Mouse (Mus musculus): ENCODE results near the gene Meis2.

Meis2 gene

DNA sequence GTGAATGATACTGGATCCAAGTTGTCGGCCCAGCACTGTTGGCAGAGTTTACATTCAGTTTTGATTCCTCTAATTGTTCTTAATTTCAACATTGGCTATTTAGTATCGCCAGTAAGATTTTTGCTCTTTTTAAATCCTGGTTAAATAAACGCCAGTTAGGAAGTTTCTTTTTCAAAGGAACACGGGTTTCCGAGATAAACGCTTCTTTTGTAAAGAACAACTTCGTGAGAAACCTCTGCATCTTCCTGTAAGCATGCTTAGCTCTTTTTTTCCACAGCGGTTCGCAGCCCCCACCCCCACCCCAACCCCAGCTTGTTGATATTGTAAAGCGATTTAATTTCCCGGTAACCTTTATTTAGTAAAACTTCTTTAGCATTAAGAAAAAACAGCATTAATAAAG lies 2.8 kb upstream of the Meis2 start:
- DNase-seq (ENCODE audit: low spot score in 2 of 2) = no peak

DNA sequence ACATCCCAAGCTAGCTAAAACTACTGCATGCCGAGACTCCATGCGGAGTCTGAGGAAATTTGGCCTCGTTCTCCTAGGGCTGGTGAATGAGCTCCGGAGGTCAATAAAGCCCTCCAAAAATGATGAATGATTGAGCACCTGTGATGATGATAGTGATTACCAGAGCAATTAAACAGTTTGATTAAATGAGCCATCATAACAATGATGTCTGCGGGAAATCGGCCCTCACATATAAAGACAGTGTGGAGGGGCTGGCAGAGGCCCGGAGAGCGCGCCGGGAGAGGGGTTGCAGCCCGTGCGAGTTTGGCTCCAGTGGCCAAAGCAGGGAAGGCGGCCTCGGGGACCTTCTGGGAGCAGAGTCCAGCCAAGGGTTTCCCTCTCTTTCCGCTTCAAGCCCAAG lies 2.1 kb upstream of the Meis2 start:
- no peak for DNase-seq (ENCODE audit: low spot score in 2 of 2)

DNA sequence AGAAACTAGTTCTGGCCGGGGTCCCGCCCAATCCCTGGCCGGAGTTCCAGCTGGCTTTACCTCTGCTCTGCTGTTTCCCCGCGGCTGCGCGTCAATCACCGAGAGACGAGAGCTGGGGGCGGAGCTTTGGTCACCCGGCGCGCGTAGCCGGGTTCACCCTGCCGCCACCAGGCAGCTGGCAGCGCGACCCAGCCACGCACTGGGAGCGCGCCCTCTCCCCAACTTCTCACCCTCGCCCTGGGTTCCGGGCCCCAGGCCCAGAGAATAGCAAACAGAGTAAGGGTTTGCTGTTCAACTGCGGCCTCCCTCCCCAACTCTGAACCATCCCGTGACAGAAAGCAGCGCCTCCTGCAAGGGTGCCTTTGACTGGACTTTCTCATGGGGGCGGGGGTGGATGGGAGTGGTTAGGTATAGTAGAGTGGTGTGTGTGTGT lies 1.4 kb upstream of the Meis2 start:
- DNase-seq (ENCODE audit: low spot score in 2 of 2) = no peak

GRCm38 (mm10) chr2:116066057-116066941 lies 660 bp upstream of the Meis2 start:
- DNase-seq (ENCODE audit: low spot score in 2 of 2) = no peak

- DNase-seq (ENCODE audit: low spot score in 2 of 2) = no peak
These were observed 582 bp downstream of the Meis2 start for GRCm38 (mm10) chr2:116065057-116065456.

GRCm38 (mm10) chr2:116064521-116064920 lies 1.1 kb downstream of the Meis2 start:
- no peak for DNase-seq (ENCODE audit: low spot score in 2 of 2)

- DNase-seq (ENCODE audit: low spot score in 2 of 2) = no peak
These were observed 1.8 kb downstream of the Meis2 start for GRCm38 (mm10) chr2:116063819-116064293.

DNA sequence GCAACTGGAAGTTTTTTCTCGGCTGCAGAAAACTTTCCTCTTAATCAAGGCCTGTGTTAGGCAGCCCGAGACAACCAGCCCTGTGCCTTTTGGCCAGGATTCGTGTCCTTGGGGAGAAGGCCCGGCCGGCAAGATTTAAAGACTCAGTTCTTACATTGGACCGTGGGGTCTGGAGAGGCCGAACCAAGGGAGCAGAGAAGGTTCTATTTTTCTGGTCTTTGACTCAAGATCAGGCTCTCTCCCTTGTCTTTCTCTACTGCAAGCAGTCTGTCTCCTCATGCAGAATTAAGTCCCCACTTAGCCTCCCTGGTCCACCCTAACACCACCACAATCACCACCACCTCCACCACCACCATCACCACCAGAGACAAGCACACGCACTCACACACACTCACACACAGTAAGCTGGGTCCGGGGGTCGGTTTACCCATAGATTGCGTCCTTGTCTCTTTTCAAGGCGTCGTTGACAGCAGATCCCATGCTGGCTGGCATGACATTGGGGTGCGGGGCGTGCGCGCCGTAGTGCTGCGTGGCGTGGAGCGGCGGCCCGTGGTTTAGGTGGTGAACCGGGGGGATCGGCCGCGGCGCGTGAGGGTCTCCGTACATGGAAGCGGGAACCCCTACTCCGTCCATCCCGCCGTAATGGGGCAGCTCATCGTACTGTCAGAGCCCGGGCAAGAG lies 2.7 kb downstream of the Meis2 start:
- no peak for DNase-seq (ENCODE audit: low spot score in 2 of 2)

DNA sequence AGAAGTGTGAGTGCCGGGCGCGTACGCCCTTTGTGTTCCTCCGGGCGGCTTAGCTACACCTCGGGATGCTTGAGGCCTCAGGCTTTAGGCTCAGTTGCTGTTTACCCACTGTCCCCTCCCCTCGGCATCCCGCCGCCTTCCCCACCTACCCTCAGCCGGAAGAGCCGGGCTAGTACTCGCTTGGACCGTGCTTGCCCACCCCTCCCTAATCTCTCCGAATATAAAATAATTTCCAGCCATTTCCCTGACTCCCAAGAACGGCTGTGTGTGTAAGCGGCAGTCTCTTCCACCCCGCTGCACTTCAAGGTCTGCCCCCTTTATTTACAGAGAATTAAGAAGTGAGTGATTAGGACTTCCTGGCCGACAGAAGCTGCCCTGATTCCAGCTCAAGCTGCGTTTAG lies 3.4 kb downstream of the Meis2 start:
- DNase-seq (ENCODE audit: low spot score in 2 of 2) = no peak

- DNase-seq (ENCODE audit: low spot score in 2 of 2) = no peak
These were observed 4.1 kb downstream of the Meis2 start for GRCm38 (mm10) chr2:116061401-116062021.

DNA sequence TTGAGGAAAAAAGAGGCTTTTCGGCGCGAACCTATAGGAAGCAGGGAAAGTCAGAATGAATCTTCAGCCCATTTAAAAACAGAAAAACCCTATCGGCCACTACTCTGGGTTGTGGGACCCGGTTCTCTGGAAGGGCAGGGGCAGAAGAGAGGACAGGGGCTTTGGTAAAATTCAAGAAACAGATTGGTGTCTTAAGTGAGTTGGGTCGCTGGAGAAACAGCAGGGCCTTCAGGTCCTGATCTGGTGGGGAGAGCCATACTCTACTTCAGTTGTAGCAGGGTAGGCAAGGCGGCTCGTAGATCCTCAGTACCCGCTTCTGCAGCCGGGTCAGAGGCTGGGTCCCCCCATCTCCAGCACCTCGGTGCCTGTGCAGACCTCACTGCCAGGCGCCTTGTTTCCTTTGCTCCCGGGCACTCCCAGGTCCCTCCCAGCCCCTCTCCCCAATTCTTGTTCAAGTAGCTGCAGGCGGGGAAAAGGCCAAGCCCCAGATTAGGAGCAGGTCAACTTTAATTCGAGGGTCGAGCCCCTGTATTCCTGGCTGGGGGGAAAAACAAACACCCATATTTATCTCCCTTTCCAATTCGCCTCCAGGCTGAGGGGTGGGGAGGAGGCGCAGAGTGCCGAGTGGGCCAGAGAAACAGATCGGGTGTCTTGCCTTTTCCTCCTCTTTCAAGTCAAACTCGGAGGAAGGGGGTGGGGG lies 4.8 kb downstream of the Meis2 start:
- no peak for DNase-seq (ENCODE audit: low spot score in 2 of 2)

DNA sequence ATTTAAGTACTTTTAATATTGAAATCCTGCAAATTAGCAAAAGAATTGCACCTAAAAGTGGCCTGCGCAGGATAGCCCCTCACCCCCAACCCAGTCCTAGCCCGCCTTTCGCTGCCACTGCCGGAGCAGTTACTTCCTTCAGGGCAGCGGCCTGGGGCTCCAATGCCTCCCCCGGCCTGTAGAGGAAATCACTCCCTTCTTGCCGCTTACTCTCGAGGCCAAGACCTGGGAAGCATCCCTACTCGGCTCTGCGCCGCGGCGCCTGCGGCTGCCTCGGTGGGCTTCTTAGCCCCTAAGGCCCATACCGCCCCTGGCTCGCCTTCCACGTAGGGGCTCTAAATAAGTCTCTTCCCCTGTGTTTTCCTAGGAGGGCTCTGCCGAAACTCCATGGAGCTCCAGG lies 5.4 kb downstream of the Meis2 start:
- no peak for DNase-seq (ENCODE audit: low spot score in 2 of 2)

DNA sequence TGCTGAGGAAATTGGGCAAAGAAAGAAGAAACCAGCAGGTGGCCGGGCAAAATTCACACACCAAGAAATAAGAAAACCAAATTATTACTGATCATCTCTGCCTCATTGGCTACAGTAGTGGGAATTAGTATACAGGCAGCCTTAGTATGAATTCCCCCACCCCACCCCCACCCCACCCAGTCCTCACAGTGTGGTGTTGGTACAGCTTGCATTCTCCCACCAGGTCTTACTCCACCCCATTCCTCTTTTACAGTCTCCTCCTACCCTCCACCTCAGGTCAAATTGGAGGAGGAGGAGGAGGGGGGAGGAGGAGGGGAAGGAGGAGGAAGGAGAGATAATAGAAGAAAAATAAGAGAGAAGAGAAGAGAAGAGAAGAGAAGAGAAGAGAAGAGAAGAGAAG lies 6.0 kb downstream of the Meis2 start:
- no peak for DNase-seq (ENCODE audit: low spot score in 2 of 2)

DNA sequence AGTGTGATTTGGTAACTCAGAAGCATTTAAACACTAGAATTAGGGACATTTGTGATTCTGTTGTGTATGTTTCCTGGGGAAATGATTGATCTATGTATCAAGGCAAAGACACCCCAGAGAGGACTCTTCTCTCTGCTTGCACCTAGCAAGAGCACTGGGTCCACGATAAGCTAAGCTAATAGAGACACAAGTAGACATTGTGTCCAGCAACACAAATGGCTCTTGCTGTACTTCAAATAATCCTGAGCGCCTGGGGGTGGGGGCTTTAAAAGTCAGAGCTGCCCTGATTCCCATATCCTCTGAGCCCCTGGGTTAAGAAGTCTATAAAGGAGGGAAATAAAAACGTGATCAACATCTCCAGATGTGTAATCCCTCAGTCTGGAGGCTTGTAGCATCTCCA lies 6.6 kb downstream of the Meis2 start:
- no peak for DNase-seq (ENCODE audit: low spot score in 2 of 2)

DNA sequence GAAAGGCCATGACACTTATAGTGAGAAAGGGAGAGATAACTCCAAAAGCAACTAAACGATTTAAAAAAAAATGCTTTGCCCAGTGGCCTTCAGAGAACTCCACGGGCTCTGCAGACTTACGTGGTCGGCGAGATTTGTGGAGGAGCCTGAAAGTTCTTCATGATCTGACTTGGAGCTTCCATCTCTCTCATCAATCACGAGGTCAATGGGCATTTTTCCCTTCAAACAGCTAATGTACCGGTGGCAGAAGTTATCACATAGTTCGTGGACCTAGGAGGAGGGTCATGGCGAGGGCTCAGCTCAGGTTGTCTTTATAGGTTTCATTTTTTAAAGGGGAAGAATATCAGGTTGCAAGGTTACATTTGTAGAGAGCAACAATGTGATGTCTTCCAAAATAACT lies 7.1 kb downstream of the Meis2 start:
- DNase-seq (ENCODE audit: low spot score in 2 of 2) = no peak

DNA sequence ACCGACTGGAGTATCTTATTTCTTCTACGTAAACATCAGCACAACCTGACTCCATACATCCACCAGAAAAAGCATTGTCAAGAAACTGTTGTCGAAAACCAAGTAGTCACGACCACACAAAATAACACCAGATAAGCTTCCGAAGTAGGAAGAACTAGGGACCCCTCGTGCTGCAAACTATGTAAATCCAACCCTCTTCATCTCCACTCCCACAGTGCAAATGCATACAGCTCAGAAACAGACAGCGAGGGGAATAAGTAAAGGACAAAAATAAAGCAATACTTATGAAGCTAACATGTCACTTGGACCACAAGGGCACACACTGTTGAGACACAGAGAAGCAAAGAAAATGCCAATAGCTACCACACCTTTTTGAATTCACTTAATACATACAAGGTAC lies 8.8 kb downstream of the Meis2 start:
- no peak for DNase-seq (ENCODE audit: low spot score in 2 of 2)

GRCm38 (mm10) chr2:116055686-116056620 lies 9.7 kb downstream of the Meis2 start:
- no peak for DNase-seq (ENCODE audit: low spot score in 2 of 2)

DNA sequence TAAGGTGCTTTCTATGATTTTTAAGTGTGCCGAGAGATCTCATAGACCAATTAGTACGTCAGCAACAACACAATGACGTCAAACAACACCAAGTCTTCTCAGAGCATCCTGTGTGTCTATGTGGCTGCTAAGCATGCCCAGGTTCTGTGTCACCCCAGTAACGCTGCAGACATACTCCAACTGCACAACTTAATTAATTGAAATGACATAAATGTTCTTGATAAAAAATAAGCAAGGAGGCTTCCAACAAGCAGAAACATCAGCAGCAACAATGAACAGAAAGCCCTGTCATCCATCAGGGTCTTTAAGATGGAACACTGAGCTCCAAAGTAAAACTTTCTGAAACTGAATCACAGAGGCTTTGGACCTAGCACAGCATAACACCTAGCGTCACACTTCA lies 11.7 kb downstream of the Meis2 start:
- DNase-seq (ENCODE audit: low spot score in 2 of 2) = no peak

DNA sequence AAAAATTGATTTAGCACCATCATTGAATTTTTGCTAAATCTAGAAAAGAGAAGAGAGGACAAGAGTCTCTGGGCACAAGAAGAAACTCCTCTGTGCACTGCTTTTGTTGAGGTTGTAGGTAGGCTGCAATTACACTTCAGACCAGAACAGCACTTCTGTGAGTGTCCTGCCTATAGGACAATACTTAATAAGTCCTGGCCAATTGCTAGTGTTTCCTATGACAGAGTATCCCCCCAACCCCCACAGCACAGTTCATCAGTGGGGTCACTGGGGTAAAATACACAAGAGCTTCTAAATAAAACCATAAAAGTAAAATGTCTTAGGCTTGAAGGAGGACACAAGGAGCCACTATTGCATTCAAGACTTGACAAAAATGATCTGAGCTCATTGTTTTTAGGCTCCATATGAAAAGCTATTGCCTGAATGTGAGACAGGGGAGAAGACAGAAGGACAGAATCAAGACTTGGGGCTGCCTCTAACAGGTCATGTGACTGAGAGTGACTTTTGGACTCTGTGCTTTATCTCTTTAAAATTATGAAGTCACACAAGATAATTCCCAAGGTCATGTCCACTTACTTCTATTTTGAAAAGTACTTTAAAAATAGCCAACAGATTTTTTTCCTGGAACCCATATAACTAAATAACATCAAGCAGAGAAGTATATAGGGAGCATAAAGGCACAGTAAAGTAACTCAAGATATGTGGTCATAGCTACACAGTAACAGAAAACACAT lies 12.8 kb downstream of the Meis2 start:
- DNase-seq (ENCODE audit: low spot score in 2 of 2) = no peak

DNA sequence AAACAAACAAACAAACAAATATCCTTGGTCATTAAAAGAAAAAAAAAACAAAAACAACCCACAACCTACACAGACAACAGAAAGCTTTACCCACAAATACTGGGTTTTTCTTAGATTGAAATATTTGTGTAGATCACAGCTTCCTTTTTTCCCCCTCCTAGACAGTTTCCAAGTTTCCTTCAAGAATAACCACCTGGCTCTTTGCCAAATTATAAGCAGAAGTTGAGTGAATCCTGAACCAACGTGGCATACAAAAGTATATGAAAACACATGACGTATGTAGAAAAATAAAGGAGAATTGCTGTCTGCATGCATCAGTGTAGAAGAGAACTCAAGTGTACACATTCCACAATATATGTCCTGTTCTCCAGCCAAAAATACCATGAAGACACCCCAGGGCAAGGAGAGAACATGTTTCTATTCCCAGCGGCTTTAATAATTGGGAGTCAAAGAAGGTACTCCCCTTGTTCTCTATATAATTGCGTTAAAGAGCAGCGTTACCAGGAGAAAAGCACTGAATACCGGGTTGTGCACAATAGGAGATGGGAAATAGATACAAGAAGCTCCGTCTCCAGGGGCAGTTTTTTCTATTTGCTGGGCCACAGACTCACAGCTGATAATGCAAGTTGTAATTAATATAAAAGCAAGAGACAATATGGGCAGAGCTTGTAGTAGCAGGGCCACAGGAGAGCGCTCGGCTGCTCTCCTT lies 13.6 kb downstream of the Meis2 start:
- DNase-seq (ENCODE audit: low spot score in 2 of 2) = no peak
